Mouse (Mus musculus): ENCODE measurements around the gene Cfap77.
"Not testable (repeated sequence)": the region's sequence is repeated elsewhere in the genome, so short reads cannot be mapped to it uniquely, and the experiment has no call there.

Cfap77 gene

GRCm38 (mm10) chr2:29054991-29055390 is at the start of gene Cfap77:
Cfap77 (minus strand) TSS chr2:29055066.
- no peak for DNase-seq (ENCODE audit: low spot score in 2 of 2)

DNA sequence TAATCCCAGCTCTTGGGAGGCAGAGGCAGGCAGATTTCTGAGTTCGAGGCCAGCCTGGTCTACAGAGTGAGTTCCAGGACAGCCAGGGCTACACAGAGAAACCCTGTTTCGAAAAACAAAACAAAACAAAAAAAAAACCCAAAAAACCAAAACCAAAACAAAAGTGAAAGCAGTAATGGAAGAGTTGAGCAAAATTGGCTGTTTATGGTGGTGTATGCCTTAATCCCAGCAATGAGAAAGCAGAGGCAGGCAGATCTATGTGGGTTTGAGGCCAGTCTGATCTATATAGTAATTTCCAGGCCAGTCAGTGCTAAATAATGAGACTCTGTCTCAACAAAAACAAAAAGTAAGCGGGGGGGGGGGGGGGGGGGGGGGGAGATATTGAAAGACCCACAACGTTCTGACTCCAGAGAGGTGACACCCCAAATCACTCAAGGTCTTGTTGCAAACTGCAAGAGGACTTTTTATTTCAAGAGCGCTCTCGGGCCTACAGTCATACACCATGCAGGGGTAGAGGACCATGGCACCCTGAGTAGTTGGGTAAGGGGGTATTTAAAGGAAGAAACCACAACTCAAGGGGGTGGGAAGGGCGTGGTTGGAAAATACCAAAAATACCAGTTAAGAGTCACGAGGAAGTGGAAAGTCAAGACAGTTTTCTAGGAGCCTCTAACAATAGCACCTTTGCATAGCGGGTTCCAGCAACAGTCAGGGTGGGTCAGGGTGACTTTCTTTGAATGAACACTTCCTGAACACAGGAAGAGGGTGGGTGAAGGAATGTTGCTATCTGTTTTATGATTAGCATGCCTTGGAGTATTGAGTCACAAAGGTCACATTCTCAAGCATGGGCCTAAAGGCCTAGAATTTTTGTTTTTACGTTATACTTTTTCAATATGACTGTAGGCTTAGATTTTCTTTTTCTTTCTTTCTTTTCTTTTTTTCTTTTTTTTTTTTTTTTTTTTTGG is 47.8 kb upstream of the Cfap77 start:
- not testable (repeated sequence) for DNase-seq (ENCODE audit: low spot score in 2 of 2)

GRCm38 (mm10) chr2:29100822-29101534 is 46.1 kb upstream of the Cfap77 start:
- no peak for DNase-seq (ENCODE audit: low spot score in 2 of 2)

GRCm38 (mm10) chr2:29099646-29100045 is 44.8 kb upstream of the Cfap77 start:
- DNase-seq (ENCODE audit: low spot score in 2 of 2), result no peak

DNA sequence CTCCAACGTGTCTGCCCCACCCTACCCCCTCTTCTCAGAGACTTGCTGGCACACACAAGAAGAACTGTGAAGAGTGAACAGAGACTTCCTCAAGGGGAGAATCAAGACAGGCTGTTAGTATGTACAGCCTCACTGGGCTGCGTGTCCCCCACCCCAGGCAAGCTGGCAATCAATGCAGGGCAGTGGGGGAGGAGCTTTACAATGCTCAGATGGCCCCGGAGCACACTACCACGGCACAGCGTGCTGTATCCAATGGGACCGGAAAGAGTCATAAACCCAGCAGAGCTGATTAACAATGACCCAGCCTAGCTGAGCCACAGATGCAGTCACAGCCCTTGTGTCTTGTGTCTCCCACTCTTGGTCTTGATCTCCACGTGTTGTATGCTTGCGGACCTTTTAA is 43.9 kb upstream of the Cfap77 start:
- no peak for DNase-seq (ENCODE audit: low spot score in 2 of 2)

- not testable (repeated sequence) for DNase-seq (ENCODE audit: low spot score in 2 of 2)
These were observed 43.1 kb upstream of the Cfap77 start for GRCm38 (mm10) chr2:29097955-29098354.

GRCm38 (mm10) chr2:29097465-29097864 is 42.6 kb upstream of the Cfap77 start:
- no peak for DNase-seq (ENCODE audit: low spot score in 2 of 2)

DNA sequence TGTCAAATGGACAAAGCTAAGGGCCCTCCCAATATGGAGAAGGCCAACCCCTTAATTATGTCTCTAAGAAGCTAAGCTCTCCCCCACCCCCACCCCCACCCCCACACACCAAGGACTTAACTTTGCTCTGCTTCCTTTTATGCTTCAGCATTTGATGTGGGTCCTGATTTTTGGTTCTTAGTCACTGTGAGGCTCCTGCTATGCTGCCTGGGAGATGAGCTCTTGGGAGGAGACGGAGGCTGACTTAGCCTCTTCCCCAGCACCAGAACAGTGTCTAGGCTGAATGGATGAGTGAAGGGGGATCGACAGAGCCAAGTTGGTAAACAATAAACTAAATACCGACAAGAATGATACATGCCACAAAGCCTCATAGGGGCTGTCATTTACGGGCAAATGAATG is 41.9 kb upstream of the Cfap77 start:
- no peak for DNase-seq (ENCODE audit: low spot score in 2 of 2)

- DNase-seq (ENCODE audit: low spot score in 2 of 2), result no peak
These were observed 40.8 kb upstream of the Cfap77 start for GRCm38 (mm10) chr2:29095674-29096073.

DNA sequence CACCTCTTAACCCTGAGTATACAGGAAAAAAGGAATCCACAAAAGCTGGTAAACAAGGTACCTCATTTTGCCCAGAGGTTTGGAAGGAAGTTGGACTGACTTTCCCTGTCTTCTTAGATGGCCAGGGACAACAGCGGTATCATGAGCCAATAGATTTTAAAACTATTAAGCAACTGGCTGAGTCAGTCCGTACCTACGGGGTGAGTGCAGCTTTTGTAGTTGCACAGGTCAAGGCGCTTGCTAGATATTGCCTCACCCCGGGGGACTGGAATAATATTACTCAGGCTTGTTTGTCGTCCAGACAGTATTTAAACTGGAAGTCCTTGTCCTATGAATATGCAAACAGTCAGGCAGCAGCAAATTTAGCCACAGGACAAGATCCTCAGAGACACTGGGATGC is 34.4 kb upstream of the Cfap77 start:
- DNase-seq (ENCODE audit: low spot score in 2 of 2), result not testable (repeated sequence)

GRCm38 (mm10) chr2:29086026-29086425 is 31.2 kb upstream of the Cfap77 start:
- no peak for DNase-seq (ENCODE audit: low spot score in 2 of 2)

- DNase-seq (ENCODE audit: low spot score in 2 of 2), result no peak
These were observed 27.1 kb upstream of the Cfap77 start for GRCm38 (mm10) chr2:29081965-29082364.

- DNase-seq (ENCODE audit: low spot score in 2 of 2), result no peak
These were observed 21.4 kb upstream of the Cfap77 start for GRCm38 (mm10) chr2:29076226-29076625.

GRCm38 (mm10) chr2:29075331-29076070 is 20.6 kb upstream of the Cfap77 start:
- DNase-seq (ENCODE audit: low spot score in 2 of 2), result no peak

DNA sequence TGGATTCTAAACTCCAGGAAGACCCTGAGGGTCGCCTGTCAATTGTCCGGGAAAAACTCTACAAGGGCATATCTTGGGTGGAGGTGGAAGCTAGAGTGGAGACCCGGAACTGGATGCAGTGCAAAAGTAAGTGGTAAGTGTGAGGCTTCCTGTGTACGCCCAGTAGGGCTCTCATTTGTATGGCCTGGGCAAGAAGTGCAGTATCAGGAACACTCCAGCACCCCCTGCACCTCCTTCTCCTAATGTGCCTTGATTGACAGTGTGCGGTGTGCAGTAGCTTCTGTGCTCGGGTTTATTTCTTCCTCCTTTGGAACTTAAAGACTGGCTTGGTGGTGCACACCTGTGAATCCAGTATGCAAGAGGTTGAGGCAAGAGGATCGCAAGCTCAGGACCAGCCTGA is 19.8 kb upstream of the Cfap77 start:
- DNase-seq (ENCODE audit: low spot score in 2 of 2), result no peak

DNA sequence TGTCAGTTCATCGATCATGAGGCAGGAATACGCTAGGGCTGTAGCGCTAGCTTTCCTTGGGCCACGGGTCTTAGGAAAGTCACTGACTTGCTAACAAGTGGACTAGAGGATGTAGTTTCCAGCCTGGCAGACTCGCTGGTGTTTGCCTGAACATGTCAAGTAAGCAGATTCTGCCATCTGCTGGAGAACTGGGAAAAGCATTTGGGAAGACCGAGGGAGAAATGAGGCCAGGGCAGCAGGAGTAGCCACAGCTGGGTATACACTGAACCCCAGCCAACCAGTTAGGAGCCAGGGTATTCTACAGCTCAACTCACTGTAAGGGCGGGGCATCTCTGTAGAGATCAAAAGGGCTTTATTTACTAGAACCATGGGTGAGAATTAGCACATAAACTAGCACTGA is 11.5 kb upstream of the Cfap77 start:
- DNase-seq (ENCODE audit: low spot score in 2 of 2), result no peak

GRCm38 (mm10) chr2:29065796-29066195 is 10.9 kb upstream of the Cfap77 start:
- DNase-seq (ENCODE audit: low spot score in 2 of 2), result no peak

- DNase-seq (ENCODE audit: low spot score in 2 of 2), result peak; percentile 78
These were observed 5.3 kb upstream of the Cfap77 start, which contains the start of gene Ttf1 for GRCm38 (mm10) chr2:29060135-29060597. Ttf1 (plus strand) TSS chr2:29060262.

DNA sequence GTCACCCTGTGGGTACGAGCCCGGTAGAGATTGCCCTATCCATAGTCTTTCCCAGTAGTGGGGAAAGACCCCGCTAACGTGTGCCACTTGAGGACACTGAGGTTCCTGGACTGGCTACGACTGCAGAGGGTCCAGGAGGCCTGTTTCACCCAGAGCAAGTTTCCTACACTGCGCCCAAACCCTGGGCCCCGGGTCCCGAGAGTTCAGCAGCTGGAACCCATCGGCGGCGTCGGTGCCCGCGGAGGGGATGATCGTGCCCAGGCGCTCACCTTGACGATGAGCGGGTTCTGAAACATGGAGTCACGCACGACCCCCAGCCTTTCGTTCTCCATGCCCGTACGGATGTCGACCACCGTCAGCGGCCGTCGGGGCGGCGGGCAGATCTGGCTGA is 326 bp downstream of the Cfap77 start:
- DNase-seq (ENCODE audit: low spot score in 2 of 2), result no peak

GRCm38 (mm10) chr2:29053802-29054544 is 893 bp downstream of the Cfap77 start:
- peak; percentile 45 to 53 for DNase-seq (ENCODE audit: low spot score in 2 of 2)

GRCm38 (mm10) chr2:29052943-29053454 is 1.9 kb downstream of the Cfap77 start:
- DNase-seq (ENCODE audit: low spot score in 2 of 2), result peak; percentile 44
